ENCODE assay signal across 8 mouse cellular contexts in the genomic region with DNA sequence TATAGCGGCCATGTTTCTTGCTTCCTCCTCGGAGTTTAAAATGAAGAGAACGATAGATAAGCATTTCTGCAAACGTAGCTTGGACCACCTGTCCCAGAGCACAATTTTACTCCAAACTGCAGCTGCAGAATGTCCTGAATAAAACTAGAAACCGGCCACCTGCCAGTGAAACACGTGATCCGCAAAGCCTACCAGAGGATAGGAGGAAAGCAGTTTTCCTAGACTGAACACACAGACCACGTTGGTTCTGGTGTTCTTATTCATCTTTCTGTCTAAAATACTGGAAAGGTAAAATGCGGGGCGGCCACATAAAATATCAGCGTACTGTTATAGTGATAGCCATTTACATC.
A peak's percentile ranks its signal among the peaks of the same experiment; 100 is the strongest.
DNase-seq lines count a peak whose midpoint lies in the region; ATAC-seq and TF ChIP-seq lines count a peak whose summit lies in the region.

No protein-coding gene starts in this region.

- TF ChIP-seq POLR2A in liver, adult 2 months (IDR thresholded peaks at IDR 0.05; ENCODE audit: extremely low read depth, insufficient read depth, low read length): no peak

- peak overlapping the region; percentile 89 for H3K27ac ChIP-seq in liver, adult 2 months (replicated peaks; ENCODE audit: insufficient read depth, low read depth, low read length)
- H3K27ac ChIP-seq in embryonic facial prominence, embryonic 15.5 days (replicated peaks): peak overlapping the region; percentile 91
- peak overlapping the region; percentile 60; the same call in 1 of the 2 replicates for H3K27ac ChIP-seq in midbrain, postnatal 0 days (ENCODE audit: low read depth, low read length)

- no peak for TF ChIP-seq CTCF in liver, adult 2 months (IDR thresholded peaks at IDR 0.05; ENCODE audit: low read depth, low read length)
- no peak for TF ChIP-seq CTCF in midbrain, postnatal 0 days (IDR thresholded peaks at IDR 0.05)

- H3K4me1 ChIP-seq in liver, adult 2 months (ENCODE audit: control insufficient read depth, insufficient read depth, low read length): peaks cover 8% of the 10 kb centered on the region
- H3K4me1 ChIP-seq in embryonic facial prominence, embryonic 15.5 days: peaks cover 4% of the 10 kb centered on the region; the same call in 1 of the 2 replicates
- H3K4me1 ChIP-seq in midbrain, postnatal 0 days (ENCODE audit: insufficient read depth, low read length): no peaks in the 10 kb centered on the region

- H3K79me2 ChIP-seq in liver, adult 2 months (ENCODE audit: control insufficient read depth, insufficient read depth, low read length): no peaks in the 10 kb centered on the region

- ATAC-seq in embryonic facial prominence, embryonic 15.5 days (ENCODE audit: insufficient number of reproducible peaks, low FRiP score, low TSS enrichment, low read depth): no peak
- ATAC-seq in midbrain, postnatal 0 days (ENCODE audit: low FRiP score): 0 out of 2 replicates have a peak, but pooled peaks have one; percentile 2
- no peak for ATAC-seq in CD4-positive, CD25-positive, alpha-beta regulatory T cell, adult 4 months

- H3K9me3 ChIP-seq in embryonic facial prominence, embryonic 15.5 days (replicated peaks): no peaks in the 10 kb centered on the region
- H3K9me3 ChIP-seq in midbrain, postnatal 0 days (ENCODE audit: low read length): no peaks in the 10 kb centered on the region

- no peaks in the 10 kb centered on the region for H3K27me3 ChIP-seq in liver, adult 2 months (ENCODE audit: control insufficient read depth, insufficient read depth, low read length)
- no peaks in the 10 kb centered on the region for H3K27me3 ChIP-seq in embryonic facial prominence, embryonic 15.5 days
- H3K27me3 ChIP-seq in midbrain, postnatal 0 days (ENCODE audit: insufficient read depth, low read length): no peaks in the 10 kb centered on the region

- peak overlapping the region; percentile 66; the same call in 1 of the 2 replicates for H3K4me3 ChIP-seq in liver, adult 2 months (ENCODE audit: insufficient read depth, low read depth, low read length)
- no peak overlapping the region for H3K4me3 ChIP-seq in embryonic facial prominence, embryonic 15.5 days (replicated peaks)
- H3K4me3 ChIP-seq in midbrain, postnatal 0 days (ENCODE audit: low read depth, low read length): peak overlapping the region; percentile 52; the same call in 1 of the 2 replicates

- no peak overlapping the region for H3K9ac ChIP-seq in liver, adult 2 months (ENCODE audit: low read depth, low read length)
- no peak overlapping the region for H3K9ac ChIP-seq in embryonic facial prominence, embryonic 15.5 days
- no peak overlapping the region for H3K9ac ChIP-seq in midbrain, postnatal 0 days (replicated peaks; ENCODE audit: low read length, poor library complexity, severe bottlenecking)

- no peaks in the 10 kb centered on the region for H3K36me3 ChIP-seq in liver, adult 2 months (ENCODE audit: control insufficient read depth, insufficient read depth, low read length)
- H3K36me3 ChIP-seq in embryonic facial prominence, embryonic 15.5 days: no peaks in the 10 kb centered on the region
- no peaks in the 10 kb centered on the region for H3K36me3 ChIP-seq in midbrain, postnatal 0 days (ENCODE audit: insufficient read depth, low read length)

- no peak for DNase-seq in liver, adult 2 months (ENCODE audit: extremely low read depth, low read depth, low spot score)
- DNase-seq in liver: no peak
- DNase-seq in heart, postnatal 4 days: peak; percentile 27
- no peak for DNase-seq in midbrain, postnatal 0 days (ENCODE audit: low spot score)
- DNase-seq in thymus, postnatal 14 days: no peak
- DNase-seq in thymus, postnatal 4 days: no peak

- 79% methylated on average over 11 of the region's 11 CpGs for WGBS in liver, adult 2 months
- 65% methylated on average over 11 of the region's 11 CpGs for WGBS in embryonic facial prominence, embryonic 15.5 days
- WGBS in midbrain, postnatal 0 days: 74% methylated on average over 11 of the region's 11 CpGs

- H3K4me2 ChIP-seq in embryonic facial prominence, embryonic 15.5 days (replicated peaks): peak overlapping the region; percentile 72
- peak overlapping the region; percentile 71 for H3K4me2 ChIP-seq in midbrain, postnatal 0 days (ENCODE audit: low read depth, low read length, poor library complexity, severe bottlenecking)
